Comparison of ENCODE assay signal across 8 mouse cellular contexts in the genomic region with DNA sequence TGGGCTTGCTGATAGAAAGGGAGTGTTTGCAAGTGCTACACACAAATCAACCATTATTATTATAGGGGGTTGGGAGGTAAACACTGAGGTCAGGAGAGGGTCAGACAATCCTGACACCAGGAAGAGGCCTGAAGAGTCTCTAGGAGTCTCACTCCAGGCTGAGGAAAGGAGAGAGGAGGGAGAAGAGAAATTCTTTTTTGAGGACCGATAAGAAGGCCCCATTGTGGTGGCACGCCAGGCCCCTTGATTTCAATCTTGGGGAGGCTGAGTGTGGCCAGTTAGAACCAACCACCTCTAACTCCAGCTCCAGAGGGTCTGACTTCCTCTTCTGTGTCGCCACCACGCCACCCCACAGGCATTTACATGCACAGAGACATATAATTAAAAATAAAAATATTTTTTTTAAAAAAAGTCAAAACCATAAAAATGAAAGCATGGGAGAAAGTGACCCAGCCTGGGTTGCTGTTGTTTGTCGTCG. TPM values are rescaled to one million over a fixed set of nuclear protein-coding genes. Genes with fewer than 3 reads are reported as not detected.
DNase-seq lines count a peak whose midpoint lies in the region; ATAC-seq lines count a peak whose summit lies in the region.

No protein-coding gene starts in this region.

- no peak for ATAC-seq in lung, embryonic 15.5 days (ENCODE audit: borderline replicate concordance, extremely low read depth, low FRiP score, low TSS enrichment)
- ATAC-seq in embryonic facial prominence, embryonic 15.5 days (ENCODE audit: insufficient number of reproducible peaks, low FRiP score, low TSS enrichment, low read depth): no peak
- ATAC-seq in intestine, embryonic 16.5 days: no peak
- ATAC-seq in neural tube, embryonic 12.5 days (ENCODE audit: low FRiP score, low read depth): no peak

- DNase-seq in lung, adult 18-20 months: no peak
- no peak for DNase-seq in testis, postnatal 14 days (ENCODE audit: low spot score)
- DNase-seq in gastrocnemius, postnatal 10 days: no peak
- no peak for DNase-seq in retina, postnatal 1 day

- peaks cover 17% of the 10 kb centered on the region for H3K36me3 ChIP-seq in lung, embryonic 15.5 days
- H3K36me3 ChIP-seq in embryonic facial prominence, embryonic 15.5 days: peaks cover 14% of the 10 kb centered on the region; the same call in 1 of the 2 replicates
- H3K36me3 ChIP-seq in intestine, embryonic 16.5 days (ENCODE audit: control insufficient read depth, insufficient read depth, low read length): no peaks in the 10 kb centered on the region
- H3K36me3 ChIP-seq in neural tube, embryonic 12.5 days: peaks cover 16% of the 10 kb centered on the region

- peak overlapping the region; percentile 76 for H3K27ac ChIP-seq in lung, embryonic 15.5 days
- H3K27ac ChIP-seq in embryonic facial prominence, embryonic 15.5 days (replicated peaks): peak overlapping the region; percentile 68
- H3K27ac ChIP-seq in intestine, embryonic 16.5 days (ENCODE audit: low read length): peak overlapping the region; percentile 5; the same call in 1 of the 2 replicates
- peak overlapping the region; percentile 37; the same call in 1 of the 2 replicates for H3K27ac ChIP-seq in neural tube, embryonic 12.5 days

- WGBS in lung, embryonic 15.5 days: 9% methylated on average over 6 of the region's 6 CpGs
- 15% methylated on average over 6 of the region's 6 CpGs for WGBS in embryonic facial prominence, embryonic 15.5 days
- WGBS in intestine, embryonic 16.5 days: 23% methylated on average over 6 of the region's 6 CpGs
- WGBS in neural tube, embryonic 12.5 days: 11% methylated on average over 6 of the region's 6 CpGs

- H3K9me3 ChIP-seq in lung, embryonic 15.5 days: no peaks in the 10 kb centered on the region
- no peaks in the 10 kb centered on the region for H3K9me3 ChIP-seq in embryonic facial prominence, embryonic 15.5 days (replicated peaks)
- H3K9me3 ChIP-seq in intestine, embryonic 16.5 days (ENCODE audit: control insufficient read depth, low read length): no peaks in the 10 kb centered on the region
- no peaks in the 10 kb centered on the region for H3K9me3 ChIP-seq in neural tube, embryonic 12.5 days

- peak overlapping the region; percentile 82 for H3K4me2 ChIP-seq in lung, embryonic 15.5 days
- H3K4me2 ChIP-seq in embryonic facial prominence, embryonic 15.5 days (replicated peaks): peak overlapping the region; percentile 94
- peak overlapping the region; percentile 75 for H3K4me2 ChIP-seq in intestine, embryonic 16.5 days (ENCODE audit: low read depth, low read length)
- peak overlapping the region; percentile 84 for H3K4me2 ChIP-seq in neural tube, embryonic 12.5 days (replicated peaks)

- H3K27me3 ChIP-seq in lung, embryonic 15.5 days: peaks cover 6% of the 10 kb centered on the region
- peaks cover 15% of the 10 kb centered on the region; the same call in 1 of the 2 replicates for H3K27me3 ChIP-seq in embryonic facial prominence, embryonic 15.5 days
- no peaks in the 10 kb centered on the region for H3K27me3 ChIP-seq in intestine, embryonic 16.5 days (replicated peaks; ENCODE audit: control insufficient read depth, insufficient read depth, low read length)
- H3K27me3 ChIP-seq in neural tube, embryonic 12.5 days (replicated peaks): no peaks in the 10 kb centered on the region

- H3K4me1 ChIP-seq in lung, embryonic 15.5 days: peaks cover 33% of the 10 kb centered on the region
- H3K4me1 ChIP-seq in embryonic facial prominence, embryonic 15.5 days: peaks cover 32% of the 10 kb centered on the region
- peaks cover 21% of the 10 kb centered on the region for H3K4me1 ChIP-seq in intestine, embryonic 16.5 days (ENCODE audit: control insufficient read depth, insufficient read depth, low read length)
- H3K4me1 ChIP-seq in neural tube, embryonic 12.5 days: peaks cover 60% of the 10 kb centered on the region

- peak overlapping the region; percentile 65 for H3K4me3 ChIP-seq in lung, embryonic 15.5 days
- peak overlapping the region; percentile 75 for H3K4me3 ChIP-seq in embryonic facial prominence, embryonic 15.5 days (replicated peaks)
- H3K4me3 ChIP-seq in intestine, embryonic 16.5 days (ENCODE audit: low read length): peak overlapping the region; percentile 60
- H3K4me3 ChIP-seq in neural tube, embryonic 12.5 days: peak overlapping the region; percentile 64

- peak overlapping the region; percentile 56 for H3K9ac ChIP-seq in lung, embryonic 15.5 days
- peak overlapping the region; percentile 44; the same call in 1 of the 2 replicates for H3K9ac ChIP-seq in embryonic facial prominence, embryonic 15.5 days
- peak overlapping the region; percentile 51; the same call in 1 of the 2 replicates for H3K9ac ChIP-seq in intestine, embryonic 16.5 days (ENCODE audit: low read depth, low read length)
- peak overlapping the region; percentile 69; the same call in 1 of the 2 replicates for H3K9ac ChIP-seq in neural tube, embryonic 12.5 days

RNA-seq across cellular contexts. Expression of gene Pimreg, which starts 0.5 kb away (rescaled TPM):
- 153 and 156 TPM in 2 replicates for polyA plus RNA-seq in lung, embryonic 15.5 days (2015; fragmentation: Nextera tagmentation; extraction: Ambion mirVana)
- polyA plus RNA-seq in embryonic facial prominence, embryonic 15.5 days (2015; fragmentation: Nextera tagmentation; extraction: Ambion mirVana): 89.1 and 89.5 TPM in 2 replicates
- polyA plus RNA-seq in intestine, embryonic 16.5 days (2015; fragmentation: Nextera tagmentation; extraction: Ambion mirVana): 61.4 and 76.9 TPM in 2 replicates
- polyA plus RNA-seq in neural tube, embryonic 12.5 days (2016; fragmentation: Nextera tagmentation; extraction: Ambion mirVana): 115 and 116 TPM in 2 replicates
- total RNA-seq in gastrocnemius, postnatal 10 days (2021): 10 to 100 TPM in 1 of 2 experiments, 1 to 10 TPM in 1; 9.8 to 12.4 TPM

RNA-seq across cellular contexts. Expression of gene Aipl1, which starts 4.0 kb away (rescaled TPM):
- 0.43 and 0.72 TPM in 2 replicates for polyA plus RNA-seq in lung, embryonic 15.5 days (2015; fragmentation: Nextera tagmentation; extraction: Ambion mirVana)
- 0.38 and 0.56 TPM in 2 replicates for polyA plus RNA-seq in embryonic facial prominence, embryonic 15.5 days (2015; fragmentation: Nextera tagmentation; extraction: Ambion mirVana)
- 0.29 TPM in 2 replicates for polyA plus RNA-seq in intestine, embryonic 16.5 days (2015; fragmentation: Nextera tagmentation; extraction: Ambion mirVana)
- polyA plus RNA-seq in neural tube, embryonic 12.5 days (2016; fragmentation: Nextera tagmentation; extraction: Ambion mirVana): 0.24 and 0.47 TPM in 2 replicates
- under 1 TPM; 0.16 to 0.23 TPM for total RNA-seq in gastrocnemius, postnatal 10 days (2021)

Comparison
In these comparisons a context has a peak if more than half of its experiments do, and no peak if none do; other contexts are left out.
1. H3K27ac ChIP-seq: peak in every context shown above with its lines; median percentile 76 in lung, embryonic 15.5 days; 68 in embryonic facial prominence, embryonic 15.5 days; 37 in neural tube, embryonic 12.5 days; 5 in intestine, embryonic 16.5 days.